Mouse (Mus musculus): Measurements from ENCODE around the gene Prelid3b. TPM values are rescaled to one million over a fixed set of nuclear protein-coding genes. Genes with fewer than 3 reads are reported as not detected.

The Prelid3b gene
- total RNA-seq, 4 experiments from 2014 or later: 48.1 to 58.5 (median 53.5) TPM

DNA sequence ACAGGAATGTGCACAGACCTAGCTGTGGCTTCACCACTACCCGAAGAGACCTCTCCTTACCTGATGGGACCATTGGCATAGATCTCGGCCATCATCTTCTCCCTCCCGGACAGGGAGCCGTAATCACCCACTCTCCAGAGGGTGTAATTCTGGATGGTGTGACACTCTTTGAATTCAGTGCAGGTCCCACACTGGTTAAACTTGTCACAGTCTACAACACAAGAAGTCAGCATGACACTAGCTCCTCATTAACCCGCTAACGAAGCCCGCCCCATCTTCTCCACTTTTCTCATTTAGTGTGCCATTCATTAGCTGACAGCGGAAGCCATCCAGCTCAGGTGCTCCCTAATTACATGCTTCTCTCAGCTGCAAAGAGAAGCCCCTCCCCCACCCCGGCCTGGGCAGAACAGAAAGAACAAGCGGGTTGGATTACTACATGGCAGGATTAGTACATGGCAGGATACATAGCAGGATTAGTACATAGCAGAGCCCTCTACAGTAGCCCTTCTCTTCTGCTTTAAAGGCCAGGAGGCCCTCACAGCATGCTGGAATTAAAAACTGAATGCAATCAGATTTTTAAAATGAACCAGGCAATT is 43.8 kb downstream of the Prelid3b start:
- no peak for DNase-seq (ENCODE audit: low spot score in 2 of 2)

DNA sequence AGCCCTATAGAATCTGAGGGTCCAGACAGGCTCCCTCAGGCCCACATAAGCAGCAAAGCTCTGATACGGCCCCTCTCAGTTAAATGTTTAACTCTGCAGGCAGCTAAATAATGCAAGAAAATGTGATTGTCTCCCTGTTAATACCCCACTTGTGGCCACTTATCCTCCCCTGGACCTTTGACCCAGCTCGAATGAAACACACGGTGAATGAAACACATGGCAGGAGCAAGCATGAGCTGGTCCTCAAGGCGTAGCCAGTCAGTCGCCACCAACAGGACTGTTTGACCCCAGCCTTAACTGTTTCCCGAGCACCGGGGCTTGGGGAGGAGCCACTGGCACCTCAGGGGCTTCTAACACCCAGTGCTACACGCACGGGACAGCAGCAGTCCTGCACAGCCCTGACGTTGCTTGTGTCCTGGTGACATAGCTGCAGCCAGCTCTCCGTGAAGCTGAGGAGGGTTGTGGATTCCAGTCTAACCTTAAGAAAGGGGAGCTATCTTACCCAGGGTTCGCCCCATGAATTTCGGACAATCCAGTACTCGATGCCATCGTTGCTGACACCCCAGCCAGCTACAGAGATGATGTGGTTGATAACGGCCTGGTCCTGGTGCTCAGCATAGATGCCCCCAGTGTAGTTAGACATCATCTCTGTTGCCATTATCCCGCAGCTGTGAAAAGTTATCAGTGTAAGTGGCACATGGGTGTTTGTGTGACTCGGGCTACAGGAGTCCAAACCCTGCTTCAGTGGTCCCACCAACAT is 44.6 kb downstream of the Prelid3b start:
- no peak for DNase-seq (ENCODE audit: low spot score in 2 of 2)

DNA sequence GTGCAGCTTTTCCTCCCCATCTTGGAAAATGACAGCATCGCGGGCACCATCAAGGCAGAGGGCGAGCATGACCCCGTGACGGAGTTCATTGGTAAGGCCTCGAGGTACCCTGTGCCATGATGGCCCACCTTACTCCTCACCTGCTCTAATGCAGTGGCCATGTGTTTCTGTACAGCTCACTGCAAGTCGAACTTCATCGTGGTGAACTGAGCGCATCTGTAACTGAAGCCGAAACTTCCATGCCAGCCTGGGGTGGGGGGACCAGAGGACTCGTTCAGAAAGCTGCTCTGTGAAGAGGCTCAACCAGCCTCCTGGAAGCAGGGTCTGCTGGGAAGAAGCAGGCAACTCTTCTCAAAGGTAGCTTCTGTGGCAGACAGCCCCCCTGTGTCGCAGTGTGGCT is 46.0 kb downstream of the Prelid3b start:
- no peak for DNase-seq (ENCODE audit: low spot score in 2 of 2)

DNA sequence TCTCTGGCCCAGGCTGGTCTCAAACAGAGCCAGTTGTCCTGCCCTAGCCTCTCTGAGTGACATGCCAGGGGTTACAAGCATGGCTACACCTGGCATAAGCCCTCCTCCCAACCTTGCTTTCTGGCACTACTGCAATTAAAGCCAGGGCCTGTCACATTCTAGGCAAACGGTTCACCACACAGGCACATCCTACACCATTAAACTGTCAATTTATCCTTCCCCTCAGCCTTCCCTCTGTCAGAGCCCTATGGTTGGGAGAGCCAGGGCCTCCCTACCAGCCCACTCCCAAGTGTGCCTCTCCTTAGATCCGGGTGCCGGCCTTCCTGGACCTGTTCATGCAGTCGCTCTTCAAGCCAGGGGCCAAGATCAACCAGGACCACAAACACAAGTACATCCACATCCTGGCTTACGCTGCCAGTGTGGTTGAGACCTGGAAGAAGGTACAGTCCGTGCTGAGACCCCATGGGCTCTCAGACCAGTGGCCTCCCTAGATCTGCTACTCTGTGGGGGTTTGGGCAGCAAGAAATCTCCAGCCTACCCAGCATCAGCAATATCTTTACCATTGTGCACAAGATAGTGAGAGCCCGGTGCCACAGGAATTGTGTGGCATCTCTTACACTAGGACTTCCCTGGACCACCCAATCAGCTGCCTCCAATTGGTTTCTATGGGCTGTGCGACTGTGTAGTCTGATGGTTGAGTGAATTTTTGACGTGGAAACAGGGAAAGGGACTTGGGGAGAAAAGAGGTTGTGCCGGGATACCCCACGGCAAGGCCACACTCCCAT is 48.4 kb downstream of the Prelid3b start:
- no peak for DNase-seq (ENCODE audit: low spot score in 2 of 2)

DNA sequence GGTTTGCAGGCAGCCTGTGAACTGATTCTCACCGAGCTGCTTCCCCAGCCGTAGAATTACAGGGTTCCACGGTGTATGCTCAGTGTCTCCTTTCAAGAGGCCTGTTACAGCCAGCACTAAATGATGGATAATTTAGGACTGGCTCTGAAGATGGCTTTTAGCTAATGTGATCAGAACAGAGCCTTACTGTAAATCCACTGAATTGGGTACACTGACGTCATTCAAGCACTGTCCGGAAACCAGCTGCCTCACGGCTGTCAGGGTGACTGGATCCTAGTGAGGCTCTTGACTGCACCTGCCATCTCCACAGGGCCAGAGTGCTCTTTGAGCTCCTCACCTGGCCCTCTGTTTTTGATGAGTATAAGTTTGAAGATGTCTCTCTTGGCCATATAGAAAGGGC is 51.8 kb downstream of the Prelid3b start:
- no peak for DNase-seq (ENCODE audit: low spot score in 2 of 2)

DNA sequence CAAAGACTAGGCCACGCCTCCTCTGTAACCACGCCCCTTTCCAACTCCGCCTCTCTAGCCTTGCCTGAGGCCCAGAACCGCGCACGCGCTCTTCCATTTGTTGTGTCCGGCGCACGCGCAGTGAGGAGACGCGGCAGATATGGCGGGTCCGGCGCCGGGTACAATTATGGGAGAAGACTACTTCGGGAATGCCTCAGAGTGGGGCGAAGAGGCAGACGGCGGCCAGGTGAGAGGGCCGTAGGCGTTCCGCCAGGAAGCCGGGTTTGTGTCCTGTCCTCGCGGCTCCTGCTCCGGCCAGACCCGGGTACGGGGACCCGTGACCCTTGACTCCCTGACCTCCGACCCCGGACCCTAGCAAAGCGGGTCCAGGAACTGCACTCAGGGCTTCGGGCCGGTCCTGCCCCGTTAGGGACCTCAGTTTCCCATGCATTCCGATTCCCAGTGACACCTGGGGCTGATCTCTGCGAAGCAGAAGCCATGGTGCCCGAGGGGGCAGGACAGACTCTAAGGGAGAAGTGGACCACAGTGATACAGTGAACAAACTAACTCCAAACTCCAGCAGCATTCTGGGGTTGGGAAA is 57.1 kb downstream of the Prelid3b start, which contains the start of gene Nelfcd:
TSS of gene Nelfcd (plus strand) at position 74 of the 580 bp plus-strand sequence.
- peak; percentile 88 to 90 for DNase-seq (ENCODE audit: low spot score in 2 of 2)

Other genes starting within 250 kb of the Prelid3b start
- gene Gnas, start 188.8 kb downstream of the Prelid3b start, total RNA-seq (2022): 1,000 to 10,000 TPM; 1,754 to 1,798 (median 1,783) TPM
- 1 to 10 TPM in 3 of 4 experiments, under 1 TPM in 1; 0.91 to 3.4 (median 1.6) TPM for gene Gm20721, start 126.4 kb downstream of the Prelid3b start, total RNA-seq (2022)
- 10 to 100 TPM; 50.1 to 55.5 (median 53.0) TPM for gene Nelfcd, start 57.3 kb downstream of the Prelid3b start, total RNA-seq (2022)
- gene Ctsz, start 34.0 kb downstream of the Prelid3b start, total RNA-seq (2022): 100 to 1,000 TPM in 2 of 4 experiments, 10 to 100 TPM in 2; 46.1 to 188 (median 93.9) TPM
- gene Tubb1, start 22.4 kb downstream of the Prelid3b start, total RNA-seq (2022): under 1 TPM in 2 of 4 experiments, not detected in 2; 0.23 to 0.87 TPM
- 100 to 1,000 TPM; 263 to 320 (median 287) TPM for gene Atp5e, start 9.0 kb downstream of the Prelid3b start, total RNA-seq (2022)
- 10 to 100 TPM; 13.3 to 17.1 (median 15.1) TPM for gene Zfp831, start 170.5 kb upstream of the Prelid3b start, total RNA-seq (2022)

Measured in left cerebral cortex, adult 8-10 months (tissue).